Mouse (Mus musculus) small intestine, adult 2 months (tissue): Measurements from ENCODE around the gene Slpi. TPM values are rescaled to one million over a fixed set of nuclear protein-coding genes. Genes with fewer than 3 reads are reported as not detected.

ENCODE experiments used
- H3K27ac ChIP-seq: fragments of 200-500 bp; 2 replicates; pipeline ENCODE4 v1.5.1; 2012; ENCODE audit warnings: low read depth, low read length, control low read depth, inconsistent platforms; ENCODE audit not compliant: insufficient read depth
- H3K27me3 ChIP-seq: fragments of 200-500 bp; 2 replicates; pipeline ENCODE4 v1.6.1; 2012; ENCODE audit warnings: mild to moderate bottlenecking, moderate library complexity, low read length, inconsistent platforms; ENCODE audit not compliant: control insufficient read depth, insufficient read depth
- H3K36me3 ChIP-seq: fragments of 200-500 bp; 2 replicates; pipeline ENCODE4 v1.6.1; 2012; ENCODE audit warnings: mild to moderate bottlenecking, low read length, control low read depth, inconsistent platforms; ENCODE audit not compliant: control insufficient read depth, insufficient read depth
- H3K4me1 ChIP-seq: fragments of 200-500 bp; 2 replicates; pipeline ENCODE4 v1.6.1; 2012; ENCODE audit warnings: low read length, inconsistent platforms, mixed read lengths; ENCODE audit not compliant: control insufficient read depth, insufficient read depth, insufficient read length
- H3K4me3 ChIP-seq: fragments of 200-500 bp; 2 replicates; pipeline ENCODE4 v1.5.1; 2012; ENCODE audit warnings: low read depth, mild to moderate bottlenecking, control low read depth, inconsistent platforms, low read length, moderate library complexity
- CTCF ChIP-seq: fragments of 200-500 bp; IDR thresholded peaks from 2 replicates; pipeline ENCODE4 v1.5.1; 2012; ENCODE audit warnings: low read depth, mild to moderate bottlenecking, control low read depth, inconsistent platforms, low read length, moderate library complexity, mixed read lengths; ENCODE audit not compliant: insufficient replicate concordance, insufficient read length; ENCODE audit errors: extremely low read depth
- POLR2A ChIP-seq: fragments of 200-500 bp; IDR thresholded peaks from 2 replicates; pipeline ENCODE4 v1.6.1; 2012; ENCODE audit warnings: low read depth, mild to moderate bottlenecking, control low read depth, inconsistent platforms, low read length, moderate library complexity
- WGBS: fragments of 180-500 bp; shearing (Covaris S2); methylation state at CpG from one replicate; pipeline ENCODE4 v1.1.7; 2018; 5-methylcytosine and 5-hydroxymethylcytosine counted together
- polyA plus RNA-seq: library from polyadenylated mRNA; depleted of rRNA; stranded (reverse); fragments of >200 nt; gene quantifications from 2 replicates; pipeline ENCODE4 v1.2.3, GENCODE M21; 2012

The Slpi gene
- polyA plus RNA-seq, 1 experiment: 16.0 TPM

- H3K27me3 ChIP-seq: peaks cover 36% of the 10 kb centered on the region
- peaks cover 10% of the 10 kb centered on the region for H3K4me1 ChIP-seq
- H3K36me3 ChIP-seq: no peaks in the 10 kb centered on the region
- H3K4me3 ChIP-seq: peak within 1 kb of the TSS; percentile 35
- H3K27ac ChIP-seq: no peak within 1 kb of the TSS
- WGBS: 56% methylated on average over 9 of the region's 9 CpGs
- TF ChIP-seq CTCF (no peak), POLR2A (no peak)
Measured at GRCm38 (mm10) chr2:164405060-164405459, 16.2 kb upstream of the Slpi start, which contains the start of gene Matn4. Matn4 (minus strand) TSS chr2:164405160.

GRCm38 (mm10) chr2:164404082-164404990, 15.4 kb upstream of the Slpi start:
- H3K4me3 ChIP-seq: peak overlapping the region; percentile 35
- TF ChIP-seq POLR2A: no peak
- TF ChIP-seq CTCF: no peak
- no peak overlapping the region for H3K27ac ChIP-seq
- H3K27me3 ChIP-seq: peaks cover 36% of the 10 kb centered on the region
- no peaks in the 10 kb centered on the region for H3K36me3 ChIP-seq
- 4% methylated on average over 49 of the region's 49 CpGs for WGBS
- H3K4me1 ChIP-seq: peaks cover 10% of the 10 kb centered on the region

GRCm38 (mm10) chr2:164403396-164404081, 14.6 kb upstream of the Slpi start:
- TF ChIP-seq CTCF: no peak
- no peak for TF ChIP-seq POLR2A
- 54% methylated on average over 14 of the region's 14 CpGs for WGBS
- no peaks in the 10 kb centered on the region for H3K36me3 ChIP-seq
- no peak overlapping the region for H3K4me3 ChIP-seq
- H3K4me1 ChIP-seq: peaks cover 10% of the 10 kb centered on the region
- peaks cover 36% of the 10 kb centered on the region for H3K27me3 ChIP-seq
- H3K27ac ChIP-seq: no peak overlapping the region

- Histone ChIP-seq H3K4me3 (no peak within 1 kb of the TSS), H3K27me3 (peaks cover 36% of the 10 kb centered on the region), H3K4me1 (peaks cover 10% of the 10 kb centered on the region), H3K36me3 (no peaks in the 10 kb centered on the region), H3K27ac (no peak within 1 kb of the TSS)
- TF ChIP-seq CTCF: peak; percentile 98
- TF ChIP-seq POLR2A: no peak
- WGBS: 5% methylated on average over 17 of the region's 17 CpGs
Measured at GRCm38 (mm10) chr2:164402906-164403305, 14.0 kb upstream of the Slpi start, which contains the start of gene Rbpjl. Rbpjl (plus strand) TSS chr2:164403141.

- Histone ChIP-seq H3K36me3 (no peaks in the 10 kb centered on the region), H3K4me1 (no peaks in the 10 kb centered on the region), H3K27me3 (peaks cover 10% of the 10 kb centered on the region; the same call in 1 of the 2 replicates), H3K27ac (no peak overlapping the region), H3K4me3 (no peak overlapping the region)
- TF ChIP-seq CTCF: no peak
- no peak for TF ChIP-seq POLR2A
- 66% methylated on average over 12 of the region's 12 CpGs for WGBS
Measured at GRCm38 (mm10) chr2:164396911-164397310, 8.0 kb upstream of the Slpi start.

GRCm38 (mm10) chr2:164396076-164396475, 7.2 kb upstream of the Slpi start:
- peaks cover 5% of the 10 kb centered on the region; the same call in 1 of the 2 replicates for H3K27me3 ChIP-seq
- no peak overlapping the region for H3K27ac ChIP-seq
- TF ChIP-seq POLR2A (no peak), CTCF (no peak)
- no peak overlapping the region for H3K4me3 ChIP-seq
- WGBS: 83% methylated on average over 7 of the region's 7 CpGs
- H3K36me3 ChIP-seq: no peaks in the 10 kb centered on the region
- no peaks in the 10 kb centered on the region for H3K4me1 ChIP-seq

GRCm38 (mm10) chr2:164393126-164393525, 4.2 kb upstream of the Slpi start:
- TF ChIP-seq POLR2A (no peak), CTCF (no peak)
- Histone ChIP-seq H3K27ac (no peak overlapping the region), H3K27me3 (peaks cover 13% of the 10 kb centered on the region), H3K4me3 (no peak overlapping the region), H3K4me1 (peaks cover 3% of the 10 kb centered on the region), H3K36me3 (no peaks in the 10 kb centered on the region)
- WGBS: 70% methylated on average over 29 of the region's 29 CpGs
